ENCODE assay signal across 36 mouse cellular contexts in genomic region chr2:73563690-73564089, GRCm38 (mm10). TPM values are rescaled to one million over a fixed set of nuclear protein-coding genes. Genes with fewer than 3 reads are reported as not detected.
A peak's percentile ranks its signal among the peaks of the same experiment; 100 is the strongest.
DNase-seq lines count a peak whose midpoint lies in the region; ATAC-seq lines count a peak whose summit lies in the region.
"Had no signal": no experiment of that assay in that cellular context is flagged by ENCODE, and none has a peak within 500 bp of the region (broad histone marks: within the 10 kb centered on the region; RNA-seq: fewer than 3 reads in every experiment).

No protein-coding gene starts in this region.

- peak overlapping the region; percentile 44; the same call in 1 of the 2 replicates for H3K27ac ChIP-seq in lung, embryonic 15.5 days
- H3K27ac ChIP-seq in embryonic facial prominence, embryonic 10.5 days (replicated peaks), result peak overlapping the region; percentile 45; the same call in 1 of the 2 replicates
- H3K27ac ChIP-seq in embryonic facial prominence, embryonic 14.5 days (replicated peaks; ENCODE audit: low read depth, low read length), result peak overlapping the region; percentile 3; the same call in 1 of the 2 replicates
- 0 out of 2 replicates have a peak overlapping the region, but pooled peaks have one; percentile 33 for H3K27ac ChIP-seq in limb, embryonic 13.5 days
- H3K27ac ChIP-seq: embryonic facial prominence, embryonic 12.5 days; forebrain, embryonic 10.5 days; forebrain, embryonic 15.5 days; heart, adult 2 months; hindbrain, embryonic 14.5 days; limb, embryonic 15.5 days; liver, embryonic 13.5 days; macrophage; midbrain, embryonic 13.5 days; neural tube, embryonic 13.5 days; stomach, postnatal 0 days had no signal

- no peaks in the 10 kb centered on the region for H3K36me3 ChIP-seq in lung, embryonic 15.5 days
- H3K36me3 ChIP-seq in embryonic facial prominence, embryonic 10.5 days (replicated peaks), result no peaks in the 10 kb centered on the region
- no peaks in the 10 kb centered on the region for H3K36me3 ChIP-seq in embryonic facial prominence, embryonic 14.5 days (ENCODE audit: control insufficient read depth, insufficient read depth, low read length)
- H3K36me3 ChIP-seq in limb, embryonic 13.5 days, result no peaks in the 10 kb centered on the region
- H3K36me3 ChIP-seq: embryonic facial prominence, embryonic 12.5 days; forebrain, embryonic 10.5 days; forebrain, embryonic 15.5 days; G1E; heart, embryonic 12.5 days; limb, embryonic 15.5 days; liver, embryonic 13.5 days; midbrain, embryonic 13.5 days; neural tube, embryonic 13.5 days had no signal

- DNase-seq in lung, postnatal 4 days, result no peak
- DNase-seq in embryonic facial prominence, embryonic 10.5 days (ENCODE audit: low spot score), result no peak
- DNase-seq in embryonic facial prominence, embryonic 14.5 days (ENCODE audit: low spot score), result no peak
- DNase-seq in left cerebral cortex, postnatal 36 days (ENCODE audit: low spot score in 2 of 2), result no peak
- no peak for DNase-seq in gastrocnemius, postnatal 4 days (ENCODE audit: low spot score in 2 of 2)
- DNase-seq: adrenal gland, postnatal 10 days; B cell, adult 2 months; cerebellum, adult 8-10 months; cerebellum, postnatal 36 days; gastrocnemius, postnatal 25 days; heart, adult 2 months; kidney, adult 9 months; kidney, postnatal 10 days; layer of hippocampus, postnatal 36 days; liver, embryonic 13.5 days; lung, adult 2 months; right cerebral cortex, postnatal 4 days; thymus, adult 18-20 months had no signal

- 34% methylated on average over 7 of the region's 7 CpGs for WGBS in lung, embryonic 15.5 days
- 54% methylated on average over 7 of the region's 7 CpGs for WGBS in embryonic facial prominence, embryonic 10.5 days
- 37% methylated on average over 7 of the region's 7 CpGs for WGBS in embryonic facial prominence, embryonic 14.5 days
- WGBS in limb, embryonic 13.5 days, result 18% methylated on average over 7 of the region's 7 CpGs

- no peak overlapping the region for H3K4me2 ChIP-seq in lung, embryonic 15.5 days
- no peak overlapping the region for H3K4me2 ChIP-seq in embryonic facial prominence, embryonic 14.5 days (ENCODE audit: low read depth, low read length)
- no peak overlapping the region for H3K4me2 ChIP-seq in limb, embryonic 13.5 days (replicated peaks)
- H3K4me2 ChIP-seq: embryonic facial prominence, embryonic 12.5 days; forebrain, embryonic 15.5 days; heart, embryonic 12.5 days; hindbrain, embryonic 14.5 days; limb, embryonic 15.5 days; liver, embryonic 13.5 days; midbrain, embryonic 13.5 days; neural tube, embryonic 13.5 days had no signal

- ATAC-seq in lung, embryonic 15.5 days (ENCODE audit: borderline replicate concordance, extremely low read depth, low FRiP score, low TSS enrichment), result no peak
- no peak for ATAC-seq in embryonic facial prominence, embryonic 14.5 days (ENCODE audit: low read depth)
- ATAC-seq in limb, embryonic 13.5 days (ENCODE audit: low FRiP score, low read depth), result no peak
- ATAC-seq: forebrain, embryonic 15.5 days; intestine, postnatal 0 days; midbrain, embryonic 13.5 days had no signal

- no peaks in the 10 kb centered on the region for H3K27me3 ChIP-seq in lung, embryonic 15.5 days
- peaks cover 12% of the 10 kb centered on the region; the same call in 1 of the 2 replicates for H3K27me3 ChIP-seq in embryonic facial prominence, embryonic 10.5 days (replicated peaks; ENCODE audit: low read depth, poor library complexity, severe bottlenecking)
- no peaks in the 10 kb centered on the region; the same call in 1 of the 2 replicates for H3K27me3 ChIP-seq in embryonic facial prominence, embryonic 14.5 days (replicated peaks; ENCODE audit: control insufficient read depth, insufficient read depth, low read length)
- no peaks in the 10 kb centered on the region for H3K27me3 ChIP-seq in limb, embryonic 13.5 days
- H3K27me3 ChIP-seq: embryonic facial prominence, embryonic 12.5 days; limb, embryonic 15.5 days had no signal

- intact Hi-C loops in left cerebral cortex, postnatal 36 days (cut with DNase I), result no loop called here

- no peak overlapping the region for H3K9ac ChIP-seq in lung, embryonic 15.5 days
- H3K9ac ChIP-seq in embryonic facial prominence, embryonic 14.5 days (ENCODE audit: low read depth, low read length), result no peak overlapping the region
- H3K9ac ChIP-seq in limb, embryonic 13.5 days, result no peak overlapping the region
- H3K9ac ChIP-seq: embryonic facial prominence, embryonic 12.5 days; forebrain, embryonic 15.5 days; heart, embryonic 12.5 days; hindbrain, embryonic 14.5 days; limb, embryonic 15.5 days; liver, embryonic 13.5 days; midbrain, embryonic 13.5 days; neural tube, embryonic 13.5 days had no signal

- H3K4me3 ChIP-seq in lung, embryonic 15.5 days, result no peak overlapping the region
- H3K4me3 ChIP-seq in embryonic facial prominence, embryonic 10.5 days, result no peak overlapping the region
- H3K4me3 ChIP-seq in embryonic facial prominence, embryonic 14.5 days (ENCODE audit: low read depth, low read length), result no peak overlapping the region
- no peak overlapping the region for H3K4me3 ChIP-seq in limb, embryonic 13.5 days
- H3K4me3 ChIP-seq: embryonic facial prominence, embryonic 12.5 days; forebrain, embryonic 10.5 days; forebrain, embryonic 15.5 days; heart, adult 2 months; heart, embryonic 12.5 days; limb, embryonic 15.5 days; liver, embryonic 13.5 days; midbrain, embryonic 13.5 days; neural tube, embryonic 13.5 days had no signal

- peaks cover 13% of the 10 kb centered on the region for H3K4me1 ChIP-seq in lung, embryonic 15.5 days
- H3K4me1 ChIP-seq in embryonic facial prominence, embryonic 10.5 days, result peaks cover 49% of the 10 kb centered on the region
- H3K4me1 ChIP-seq in embryonic facial prominence, embryonic 14.5 days (ENCODE audit: control insufficient read depth, insufficient read depth, low read length), result peaks cover 7% of the 10 kb centered on the region; the same call in 1 of the 2 replicates
- peaks cover 23% of the 10 kb centered on the region for H3K4me1 ChIP-seq in limb, embryonic 13.5 days

- no peaks in the 10 kb centered on the region for H3K9me3 ChIP-seq in lung, embryonic 15.5 days
- no peaks in the 10 kb centered on the region for H3K9me3 ChIP-seq in embryonic facial prominence, embryonic 10.5 days
- no peaks in the 10 kb centered on the region for H3K9me3 ChIP-seq in embryonic facial prominence, embryonic 14.5 days (ENCODE audit: control insufficient read depth, low read length)
- no peaks in the 10 kb centered on the region for H3K9me3 ChIP-seq in limb, embryonic 13.5 days
- H3K9me3 ChIP-seq: embryonic facial prominence, embryonic 12.5 days; forebrain, embryonic 10.5 days; forebrain, embryonic 15.5 days; G1E; heart, embryonic 12.5 days; limb, embryonic 15.5 days; liver, embryonic 13.5 days; midbrain, embryonic 13.5 days; neural tube, embryonic 13.5 days had no signal

RNA-seq across cellular contexts. Expression of gene Chrna1, which starts 16.4 kb away (rescaled TPM):
- 0.16 and 0.19 TPM in 2 replicates for polyA plus RNA-seq in lung, embryonic 15.5 days (2015; fragmentation: Nextera tagmentation; extraction: Ambion mirVana)
- 0.64 and 0.80 TPM in 2 replicates for polyA plus RNA-seq in embryonic facial prominence, embryonic 10.5 days (2016; fragmentation: Nextera tagmentation; extraction: Ambion mirVana)
- polyA plus RNA-seq in embryonic facial prominence, embryonic 14.5 days (2014; fragmentation: Nextera tagmentation; extraction: Ambion mirVana), result 25.9 and 26.2 TPM in 2 replicates
- 13.8 and 14.4 TPM in 2 replicates for polyA plus RNA-seq in limb, embryonic 13.5 days (2015; fragmentation: Nextera tagmentation; extraction: Ambion mirVana)
- total RNA-seq in left cerebral cortex, postnatal 36 days (2021), result under 1 TPM; 0.09 to 0.10 TPM
- 10 to 100 TPM; 48.3 to 50.8 TPM for total RNA-seq in gastrocnemius, postnatal 4 days (2021)
- total RNA-seq: heart, adult 2 months; hematopoietic stem cell, adult 5-6 weeks had no signal
- polyA plus RNA-seq: G1E; large intestine, adult 2 months; macrophage; spleen, adult 2 months; urinary bladder, adult 2 months had no signal

RNA-seq across cellular contexts. Expression of gene Wipf1, which starts 34.2 kb away (rescaled TPM):
- 8.3 and 10.2 TPM in 2 replicates for polyA plus RNA-seq in lung, embryonic 15.5 days (2015; fragmentation: Nextera tagmentation; extraction: Ambion mirVana)
- 12.0 and 12.7 TPM in 2 replicates for polyA plus RNA-seq in embryonic facial prominence, embryonic 10.5 days (2016; fragmentation: Nextera tagmentation; extraction: Ambion mirVana)
- polyA plus RNA-seq in embryonic facial prominence, embryonic 14.5 days (2014; fragmentation: Nextera tagmentation; extraction: Ambion mirVana), result 21.5 and 23.5 TPM in 2 replicates
- 14.6 and 16.2 TPM in 2 replicates for polyA plus RNA-seq in limb, embryonic 13.5 days (2015; fragmentation: Nextera tagmentation; extraction: Ambion mirVana)
- total RNA-seq in left cerebral cortex, postnatal 36 days (2021), result 1 to 10 TPM; 7.7 to 8.2 TPM
- total RNA-seq in gastrocnemius, postnatal 4 days (2021), result 10 to 100 TPM; 33.2 to 41.1 TPM
